Mouse (Mus musculus) midbrain, embryonic 11.5 days (tissue): Measurements from ENCODE around the gene Fxyd7. TPM values are rescaled to one million over a fixed set of nuclear protein-coding genes. Genes with fewer than 3 reads are reported as not detected.

Experiments used
- ATAC-seq: fragments of 200-750 bp; cut with Nextera tagmentation; 2 replicates; pipeline ENCODE4 v1.8.0; 2017; ENCODE audit warnings: moderate TSS enrichment, moderate library complexity; ENCODE audit not compliant: low FRiP score
- DNase-seq: peaks from one replicate; pipeline ENCODE4 v3.0.0; 2015; ENCODE audit warnings: low spot score; ENCODE audit errors: missing footprints
- H3K27ac ChIP-seq: fragments of 300-500 bp; sonication (generic); 2 replicates; pipeline ENCODE4 v1.5.1; 2014; ENCODE audit warnings: low read depth, low read length
- H3K27me3 ChIP-seq: fragments of 300-500 bp; sonication (generic); 2 replicates; pipeline ENCODE4 v1.6.1; 2014; ENCODE audit warnings: mild to moderate bottlenecking, low read length, moderate library complexity, mixed read lengths; ENCODE audit not compliant: control insufficient read depth, insufficient read depth
- H3K36me3 ChIP-seq: fragments of 300-500 bp; sonication (generic); 2 replicates; pipeline ENCODE4 v1.6.1; 2014; ENCODE audit warnings: mild to moderate bottlenecking, low read length, moderate library complexity, mixed read lengths; ENCODE audit not compliant: control insufficient read depth, insufficient read depth
- H3K4me1 ChIP-seq: fragments of 300-500 bp; sonication (generic); 2 replicates; pipeline ENCODE4 v1.6.1; 2014; ENCODE audit warnings: low read length; ENCODE audit not compliant: control insufficient read depth, insufficient read depth
- H3K4me2 ChIP-seq: fragments of 300-500 bp; sonication (generic); 2 replicates; pipeline ENCODE4 v1.6.1; 2014; ENCODE audit warnings: mild to moderate bottlenecking, moderate library complexity
- H3K4me3 ChIP-seq: fragments of 300-500 bp; sonication (generic); 2 replicates; pipeline ENCODE4 v1.5.1; 2014; ENCODE audit warnings: low read depth, low read length
- H3K9ac ChIP-seq: fragments of 300-500 bp; sonication (generic); 2 replicates; pipeline ENCODE4 v1.6.1; 2014; ENCODE audit warnings: low read length
- H3K9me3 ChIP-seq: fragments of 300-500 bp; sonication (generic); 2 replicates; pipeline ENCODE4 v1.6.1; 2016; ENCODE audit warnings: low read length; ENCODE audit not compliant: control insufficient read depth
- WGBS: fragments of 180-500 bp; shearing (Covaris S2); extraction: QIAGEN DNeasy Blood & Tissue Kit; methylation state at CpG from one replicate; pipeline ENCODE4 v1.1.7; 2014; 5-methylcytosine and 5-hydroxymethylcytosine counted together
- polyA plus RNA-seq: library from polyadenylated mRNA; unstranded; fragments of >200 nt; fragmentation: Nextera tagmentation; extraction: Ambion mirVana; gene quantifications from 2 replicates; pipeline ENCODE4 v1.2.1, GENCODE M21; 2014

Gene Fxyd7
- 5.4 and 6.2 TPM in 2 replicates for polyA plus RNA-seq

DNA sequence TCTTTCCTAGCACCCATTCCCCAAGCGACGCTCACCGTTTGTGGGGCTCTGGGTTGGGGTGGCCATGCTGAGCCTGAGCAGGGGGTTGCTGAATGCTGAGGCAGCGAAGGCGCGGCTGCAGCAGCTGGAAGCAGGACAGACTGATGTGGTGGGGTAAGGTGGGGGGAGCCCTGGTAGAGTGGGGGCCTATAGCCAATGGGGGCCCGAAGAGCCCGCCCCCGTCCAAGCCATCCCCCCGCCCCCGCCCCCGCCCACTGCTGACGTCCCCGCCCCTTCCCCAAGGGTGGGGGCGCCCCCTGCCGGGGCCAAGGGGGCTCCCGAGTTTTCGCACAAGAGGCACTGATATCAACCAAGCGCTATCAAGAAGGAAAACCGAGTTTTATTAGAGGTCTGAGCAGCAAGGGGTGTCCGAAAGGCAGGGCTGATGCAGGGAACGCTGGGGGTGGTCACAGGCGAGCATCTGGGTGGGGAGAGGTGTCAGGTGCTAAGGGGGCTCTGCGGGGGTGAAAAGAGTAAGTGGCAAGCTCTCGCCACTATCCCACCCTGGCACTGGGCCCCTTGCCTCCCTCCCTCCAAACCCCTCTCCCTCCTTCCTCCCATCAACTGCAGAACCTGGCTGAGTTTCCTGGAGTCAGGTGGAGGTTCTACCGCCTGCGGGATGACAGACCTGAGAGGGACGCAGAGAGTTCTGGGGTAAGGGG is at the start of gene Fxyd7:
TSS of gene Fxyd7 (minus strand) at position 147 of the 701 bp plus-strand sequence.
- H3K27me3 ChIP-seq, result peaks cover 53% of the 10 kb centered on the region

DNA sequence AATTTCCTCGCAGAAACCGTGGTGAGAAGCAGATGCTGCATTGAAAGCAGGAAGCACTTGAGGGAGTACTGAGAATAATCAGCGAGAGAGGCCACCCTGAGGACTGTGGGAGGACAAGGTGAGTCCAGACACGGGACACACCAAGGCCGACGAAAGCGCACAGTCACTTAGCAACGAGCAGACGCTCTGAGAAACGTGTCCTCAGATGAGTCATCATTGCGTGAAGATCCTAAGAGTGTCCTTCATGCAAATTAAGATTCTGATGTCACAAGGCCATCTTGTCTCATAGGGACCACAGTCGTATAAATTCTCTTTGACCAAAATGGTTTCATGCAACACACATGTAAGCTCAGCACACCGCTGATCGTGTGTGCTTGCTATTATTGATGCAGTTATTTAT is 49.5 kb upstream of the Fxyd7 start:
- ATAC-seq, result no peak
- Histone ChIP-seq H3K4me3 (no peak overlapping the region), H3K27me3 (no peaks in the 10 kb centered on the region), H3K9ac (no peak overlapping the region), H3K9me3 (no peaks in the 10 kb centered on the region), H3K4me2 (no peak overlapping the region), H3K4me1 (no peaks in the 10 kb centered on the region), H3K27ac (no peak overlapping the region), H3K36me3 (no peaks in the 10 kb centered on the region)
- no peak for DNase-seq
- WGBS, result 87% methylated on average over 14 of the region's 14 CpGs

More for the DNA sequence above, at the start of gene Fxyd7:
- ATAC-seq (no peak), DNase-seq (no peak)
- no peaks in the 10 kb centered on the region for H3K36me3 ChIP-seq
- H3K9ac ChIP-seq, result no peak within 1 kb of the TSS; the same call in 1 of the 2 replicates
- WGBS, result 1% methylated on average over 26 of the region's 28 CpGs
- peak within 1 kb of the TSS; percentile 11 for H3K4me3 ChIP-seq
- H3K4me1 ChIP-seq, result peaks cover 32% of the 10 kb centered on the region
- H3K27ac ChIP-seq, result no peak within 1 kb of the TSS
- H3K9me3 ChIP-seq, result no peaks in the 10 kb centered on the region
- peak within 1 kb of the TSS; percentile 36 for H3K4me2 ChIP-seq

DNA sequence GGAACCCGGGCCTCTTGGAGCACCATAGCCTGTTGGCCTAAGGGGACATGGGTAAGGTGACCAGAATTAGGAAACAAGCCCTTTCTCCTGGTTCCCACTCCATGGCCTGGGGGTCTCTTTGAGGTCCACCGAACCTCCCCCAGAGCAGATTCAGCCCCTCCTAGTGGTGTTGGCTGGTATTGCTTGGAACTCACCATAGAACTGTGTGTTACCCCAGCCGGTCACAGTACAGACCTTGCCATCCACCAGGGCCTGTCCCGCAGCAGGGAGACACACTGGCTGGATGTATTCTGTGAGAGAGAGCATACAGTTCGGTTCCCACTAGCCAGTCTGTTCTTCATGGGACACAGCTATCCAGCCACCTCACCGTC is 48.3 kb upstream of the Fxyd7 start:
- Histone ChIP-seq H3K36me3 (no peaks in the 10 kb centered on the region), H3K4me3 (no peak overlapping the region), H3K4me1 (no peaks in the 10 kb centered on the region), H3K4me2 (no peak overlapping the region), H3K27me3 (no peaks in the 10 kb centered on the region), H3K9me3 (no peaks in the 10 kb centered on the region), H3K9ac (no peak overlapping the region), H3K27ac (no peak overlapping the region)
- DNase-seq (no peak), ATAC-seq (no peak)
- 81% methylated on average over 6 of the region's 6 CpGs for WGBS

DNA sequence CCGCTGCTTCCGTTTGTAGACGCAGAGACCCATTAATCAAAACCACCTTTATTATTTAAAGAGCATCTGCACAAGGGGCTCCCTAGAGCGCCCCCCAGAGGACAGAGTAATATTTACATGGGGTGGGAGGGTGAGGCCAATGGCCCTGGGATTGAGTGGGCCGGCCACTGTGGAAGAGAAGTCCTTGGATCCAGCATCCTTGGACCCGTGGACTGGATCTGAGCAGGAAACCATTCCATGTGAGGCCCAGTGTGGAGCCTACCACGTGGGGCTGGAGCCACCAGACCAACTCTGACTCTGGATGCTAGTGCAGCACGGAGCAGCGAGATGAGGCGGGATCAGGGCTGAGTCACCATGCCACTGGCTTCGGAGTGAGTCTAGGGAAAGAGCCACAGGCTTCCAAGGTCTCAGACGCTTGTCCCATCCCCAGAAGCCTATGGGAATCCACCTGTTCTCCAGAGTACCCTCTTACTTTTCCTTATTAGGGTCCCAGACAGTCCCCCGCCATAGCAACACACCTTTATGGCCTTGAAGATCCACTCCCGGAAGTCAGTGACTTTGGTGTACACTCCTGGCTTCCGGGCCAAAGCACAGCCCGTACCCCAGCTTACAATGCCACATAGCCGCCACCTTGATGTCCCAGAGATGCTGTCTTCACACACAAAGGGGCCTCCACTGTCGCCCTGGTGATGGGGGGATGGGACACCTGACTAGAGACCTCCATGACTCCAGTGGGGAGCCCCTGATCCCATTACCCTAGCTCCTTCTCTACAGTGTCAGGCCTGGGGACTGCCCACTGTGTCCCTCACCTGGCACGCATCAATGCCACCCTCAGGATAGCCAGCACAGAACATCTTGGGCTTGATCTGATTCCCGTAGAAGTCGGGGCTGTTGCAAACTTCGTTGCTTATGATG is 47.7 kb upstream of the Fxyd7 start:
- WGBS, result 81% methylated on average over 22 of the region's 22 CpGs
- no peak overlapping the region for H3K4me3 ChIP-seq
- H3K36me3 ChIP-seq, result no peaks in the 10 kb centered on the region
- no peak overlapping the region for H3K27ac ChIP-seq
- no peaks in the 10 kb centered on the region for H3K4me1 ChIP-seq
- no peak for DNase-seq
- no peak overlapping the region for H3K4me2 ChIP-seq
- no peaks in the 10 kb centered on the region for H3K27me3 ChIP-seq
- no peak for ATAC-seq
- no peaks in the 10 kb centered on the region for H3K9me3 ChIP-seq
- H3K9ac ChIP-seq, result no peak overlapping the region

DNA sequence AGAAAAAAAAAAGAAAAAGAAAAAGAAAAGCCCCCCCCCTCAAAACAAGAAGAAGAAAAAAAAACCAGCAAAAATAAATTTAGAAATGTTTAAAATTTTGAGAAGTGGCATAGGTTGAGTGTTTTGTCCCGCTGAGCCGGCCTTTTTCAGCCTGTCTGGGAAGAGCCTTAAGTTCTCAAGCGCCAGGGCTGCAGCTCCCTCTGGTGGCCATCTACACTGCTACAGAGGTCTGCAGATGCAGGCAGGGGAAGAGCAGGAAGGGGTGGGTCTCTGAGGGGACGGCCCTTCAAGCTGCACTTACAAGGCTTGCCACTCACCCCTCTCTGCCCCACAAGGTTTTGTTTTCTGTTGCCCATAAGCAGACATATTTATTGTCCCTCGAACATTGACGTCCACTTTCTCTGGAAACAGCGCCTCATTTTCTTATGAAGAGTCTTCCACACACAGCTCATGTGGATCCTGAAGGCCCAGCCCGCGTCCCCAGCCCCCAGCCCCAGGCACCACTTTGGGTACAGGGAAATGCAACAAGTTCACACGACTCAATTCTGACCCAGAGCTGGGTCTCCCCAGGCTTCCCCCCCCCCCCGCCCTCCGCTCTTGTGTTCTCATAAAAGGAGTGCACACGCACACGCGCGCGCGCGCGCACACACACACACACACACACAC is 46.4 kb upstream of the Fxyd7 start:
- Histone ChIP-seq H3K9me3 (no peaks in the 10 kb centered on the region), H3K9ac (no peak overlapping the region), H3K4me2 (peak overlapping the region; percentile 31), H3K27ac (no peak overlapping the region), H3K36me3 (no peaks in the 10 kb centered on the region), H3K4me3 (no peak overlapping the region), H3K4me1 (no peaks in the 10 kb centered on the region), H3K27me3 (no peaks in the 10 kb centered on the region)
- WGBS, result 40% methylated on average over 20 of the region's 20 CpGs
- peak; percentile 95 for ATAC-seq
- DNase-seq, result peak; percentile 99

DNA sequence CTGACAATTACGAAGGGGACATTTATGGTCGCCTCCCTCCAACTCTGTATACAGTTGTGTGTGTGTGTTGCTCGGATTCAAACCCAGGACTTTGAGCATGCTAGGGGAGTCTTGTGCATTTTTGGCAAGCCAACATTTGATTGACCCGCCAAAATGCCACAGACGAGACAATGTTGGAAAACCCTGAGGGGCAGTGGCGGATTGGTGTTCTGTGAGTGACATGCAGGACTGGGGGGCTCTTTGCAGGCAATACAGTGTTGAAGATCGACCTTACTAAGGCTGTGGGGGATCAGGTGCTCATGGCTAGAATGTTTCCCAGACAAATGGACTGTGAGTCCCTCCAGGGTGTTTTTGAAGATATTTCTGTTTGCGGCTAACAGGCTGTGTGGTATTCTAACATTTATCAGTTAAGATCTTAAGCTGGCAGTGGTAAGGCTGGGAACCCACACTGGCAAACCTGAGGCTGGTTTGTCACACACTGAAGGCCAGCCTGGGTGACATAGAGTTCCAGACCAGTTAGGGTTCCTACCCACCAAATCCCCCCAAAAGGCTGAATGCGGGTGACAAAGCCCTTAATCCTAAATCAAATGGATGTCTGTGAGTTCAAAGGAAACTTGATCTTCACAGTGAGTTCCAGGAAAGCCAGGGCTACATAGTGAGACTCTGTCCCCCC is 45.8 kb upstream of the Fxyd7 start:
- no peak overlapping the region for H3K4me2 ChIP-seq
- no peak overlapping the region for H3K9ac ChIP-seq
- H3K27ac ChIP-seq, result no peak overlapping the region
- H3K4me3 ChIP-seq, result no peak overlapping the region
- 75% methylated on average over 9 of the region's 9 CpGs for WGBS
- H3K36me3 ChIP-seq, result no peaks in the 10 kb centered on the region
- no peaks in the 10 kb centered on the region for H3K9me3 ChIP-seq
- ATAC-seq (no peak), DNase-seq (no peak)
- no peaks in the 10 kb centered on the region for H3K4me1 ChIP-seq
- H3K27me3 ChIP-seq, result no peaks in the 10 kb centered on the region

DNA sequence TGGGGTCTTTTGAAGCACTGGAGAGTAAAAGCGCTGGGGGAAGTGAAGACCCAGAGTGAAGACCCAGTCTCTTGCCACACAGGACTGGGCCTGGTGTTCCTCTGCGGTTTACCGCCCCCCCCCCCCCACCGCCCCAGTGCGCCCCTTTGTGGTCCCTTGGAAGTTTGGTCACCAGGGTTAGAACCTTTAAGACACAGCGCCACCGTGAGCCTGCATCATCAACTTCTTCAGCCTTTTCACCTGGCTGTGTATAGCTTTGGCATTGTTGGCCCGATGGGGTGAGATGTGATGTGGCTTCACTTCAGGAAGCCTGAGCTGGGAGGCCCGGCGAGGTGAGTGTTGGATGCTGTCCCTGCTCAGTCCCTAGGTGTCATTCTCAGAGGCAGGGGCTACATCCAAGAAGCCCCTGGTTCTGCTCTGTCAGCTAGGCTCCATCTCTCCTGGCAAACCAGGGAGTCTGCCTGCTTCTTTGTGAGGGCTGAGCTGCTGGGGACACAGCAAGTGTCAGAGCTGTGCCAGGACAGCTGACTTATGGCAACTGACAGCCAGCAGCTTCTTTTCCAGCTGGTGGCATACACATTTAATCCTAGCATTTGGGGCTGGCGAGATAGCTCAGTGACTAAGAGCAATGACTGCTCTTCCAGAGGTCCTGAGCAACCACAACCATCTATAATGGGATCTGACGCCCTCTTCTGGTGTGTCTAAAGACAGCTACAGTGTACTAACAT is 43.7 kb upstream of the Fxyd7 start:
- Histone ChIP-seq H3K4me3 (no peak overlapping the region), H3K27me3 (no peaks in the 10 kb centered on the region), H3K9ac (no peak overlapping the region), H3K4me1 (no peaks in the 10 kb centered on the region), H3K27ac (no peak overlapping the region), H3K36me3 (no peaks in the 10 kb centered on the region), H3K4me2 (no peak overlapping the region), H3K9me3 (no peaks in the 10 kb centered on the region)
- ATAC-seq, result no peak
- DNase-seq, result no peak
- WGBS, result 29% methylated on average over 12 of the region's 12 CpGs

DNA sequence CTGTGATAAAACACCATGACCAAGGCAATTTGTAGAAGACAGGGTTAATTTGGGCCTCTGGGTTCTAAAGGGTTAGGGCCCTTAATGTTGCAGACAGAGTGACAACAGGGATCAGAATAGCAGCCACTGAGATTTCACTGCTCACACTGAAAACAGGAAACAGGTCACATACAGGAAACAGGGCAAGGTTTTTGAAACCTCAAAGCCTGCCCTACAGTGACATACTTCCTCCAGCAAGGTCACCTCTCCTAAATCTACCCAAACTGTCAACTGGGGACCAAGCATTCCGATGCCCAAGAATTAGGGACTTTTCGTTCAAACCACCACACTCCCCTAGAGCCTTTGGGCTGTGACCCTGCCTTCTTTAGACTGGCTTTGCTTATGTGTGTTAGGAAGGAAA is 38.5 kb upstream of the Fxyd7 start:
- H3K36me3 ChIP-seq, result no peaks in the 10 kb centered on the region
- H3K4me3 ChIP-seq, result no peak overlapping the region
- DNase-seq (no peak), ATAC-seq (no peak)
- peaks cover 4% of the 10 kb centered on the region; the same call in 1 of the 2 replicates for H3K4me1 ChIP-seq
- H3K27ac ChIP-seq, result no peak overlapping the region
- H3K9me3 ChIP-seq, result no peaks in the 10 kb centered on the region
- H3K27me3 ChIP-seq, result no peaks in the 10 kb centered on the region
- H3K9ac ChIP-seq, result no peak overlapping the region
- 93% methylated on average over 2 of the region's 2 CpGs for WGBS
- no peak overlapping the region for H3K4me2 ChIP-seq
